Mouse (Mus musculus) mature B cell (primary cell): Measurements from ENCODE around the gene Alox8.

Experiments
- in situ Hi-C: fragments of 300-500 bp; cut with MboI; formaldehyde crosslinking; loops from 2 replicates; pipeline ENCODE4 v1.14.3; 2019

The Alox8 gene

DNA sequence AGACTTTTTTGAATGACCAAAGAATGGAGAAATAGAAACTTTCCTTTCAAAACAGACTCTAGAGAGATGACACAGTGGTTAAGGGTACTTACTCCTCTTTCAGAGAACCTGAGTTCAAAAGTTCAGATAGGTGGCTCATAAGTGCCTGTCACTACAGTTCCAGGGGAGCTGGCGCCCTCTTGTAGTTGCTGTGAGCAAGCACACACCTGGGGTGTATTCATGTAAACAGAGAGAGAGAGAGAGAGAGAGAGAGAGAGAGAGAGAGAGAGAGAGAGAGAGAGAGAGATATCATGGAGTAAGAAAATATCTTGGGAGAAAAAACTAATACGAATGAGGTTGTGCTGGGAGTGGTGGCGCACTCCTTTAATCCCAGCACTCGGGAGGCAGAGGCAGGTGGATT, 17.5 kb downstream of the Alox8 start:
- in situ Hi-C loops: no loop called here

DNA sequence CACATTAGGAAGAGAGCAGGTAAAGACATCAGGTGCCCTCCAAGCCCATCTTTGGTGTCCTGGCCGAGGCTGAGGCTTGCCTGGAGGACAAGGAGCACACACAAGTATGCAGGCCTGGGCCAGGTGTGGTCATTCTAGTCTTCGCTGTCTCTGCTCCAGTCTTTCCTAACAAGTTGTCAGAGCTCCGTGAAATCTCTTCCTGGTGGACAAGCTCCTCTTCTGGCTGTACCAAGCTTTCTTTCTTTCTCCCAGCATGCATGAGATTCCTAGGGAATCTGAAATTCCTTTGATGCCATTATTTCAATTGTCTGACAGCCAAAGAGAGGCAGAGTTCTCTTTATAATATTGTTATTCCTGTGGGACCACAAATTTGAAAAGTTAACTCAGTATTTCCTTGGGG, 18.1 kb downstream of the Alox8 start:
- in situ Hi-C loops: no loop called here

DNA sequence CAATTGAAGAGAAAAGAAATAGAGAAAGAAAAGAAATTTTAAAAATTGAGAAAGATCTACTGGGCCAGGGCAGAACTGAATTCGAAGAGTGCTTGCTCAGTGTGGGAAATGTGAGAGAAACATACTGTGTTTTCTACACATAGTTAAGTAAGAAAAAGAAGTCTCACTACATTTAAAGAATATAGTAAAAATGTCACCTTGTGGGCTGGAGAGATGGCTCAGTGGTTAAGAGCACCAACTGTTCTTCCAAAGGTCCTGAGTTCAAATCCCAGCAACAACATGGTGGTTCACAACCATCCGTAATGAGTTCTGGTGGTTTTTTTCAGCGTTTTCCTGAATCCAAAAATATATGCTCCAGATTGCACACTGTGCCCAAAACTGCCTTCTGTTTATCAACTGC, 19.1 kb downstream of the Alox8 start:
- in situ Hi-C loops: no loop called here

DNA sequence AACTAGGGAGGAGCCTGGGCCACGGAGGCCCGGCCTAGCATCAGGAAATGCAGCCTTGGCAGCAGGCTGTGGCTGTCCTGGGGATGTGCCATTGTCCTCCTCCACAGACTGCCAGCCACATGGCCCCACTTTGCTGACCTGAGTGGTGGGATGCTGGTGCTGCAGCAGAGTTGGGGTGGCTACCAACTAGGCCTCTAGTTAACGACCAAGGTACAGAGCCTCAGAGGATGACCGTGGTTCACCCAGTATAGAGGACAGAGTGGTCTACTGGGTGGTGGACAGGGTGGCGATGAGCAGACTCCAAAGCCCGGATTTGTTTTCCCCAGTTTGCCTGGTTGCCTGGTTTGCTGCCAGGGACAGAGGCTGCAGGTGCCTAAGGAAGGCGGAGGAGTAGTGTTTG, 22.9 kb downstream of the Alox8 start:
- in situ Hi-C loops: no loop called here

DNA sequence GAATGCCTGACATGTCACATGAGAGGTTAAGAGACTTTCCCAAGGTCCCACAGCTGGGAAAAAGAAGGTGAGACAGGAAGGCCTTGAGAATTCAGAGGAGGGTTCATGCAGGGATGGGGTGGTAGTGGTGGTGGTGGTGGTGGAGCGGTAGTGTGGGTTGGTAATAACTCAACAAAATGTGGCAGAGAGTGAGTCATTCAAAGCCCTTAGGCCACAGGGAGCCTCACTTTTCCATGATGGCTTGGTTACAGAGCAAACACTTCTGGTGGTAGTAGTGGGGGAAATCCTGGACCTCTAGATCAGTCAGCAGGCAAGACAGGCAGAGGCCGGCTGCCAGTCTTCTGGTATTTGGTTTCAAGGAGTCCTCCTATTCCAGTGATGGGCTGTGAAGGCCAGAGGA, 25.0 kb downstream of the Alox8 start:
- in situ Hi-C loops: no loop called here

DNA sequence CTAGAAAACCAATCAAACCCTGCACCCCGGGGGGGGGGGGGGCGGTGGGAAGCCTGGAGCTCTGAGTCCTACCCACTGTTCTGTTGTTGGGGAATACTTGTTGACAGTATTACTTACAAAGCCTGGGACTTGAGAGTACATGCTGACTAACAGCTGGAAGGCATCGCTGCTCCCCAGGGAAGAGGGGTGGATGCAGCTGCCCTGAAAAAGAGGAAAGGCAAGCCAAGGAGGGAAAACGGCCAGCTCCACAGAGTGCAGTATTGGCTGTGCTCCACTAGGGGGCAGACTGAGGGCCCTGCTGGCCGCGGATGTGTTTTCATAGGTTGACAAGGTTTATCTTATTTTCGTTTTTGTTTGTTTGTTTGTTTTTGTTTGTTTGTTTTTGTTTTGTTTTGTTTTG, 26.0 kb downstream of the Alox8 start:
- in situ Hi-C loops: no loop called here

DNA sequence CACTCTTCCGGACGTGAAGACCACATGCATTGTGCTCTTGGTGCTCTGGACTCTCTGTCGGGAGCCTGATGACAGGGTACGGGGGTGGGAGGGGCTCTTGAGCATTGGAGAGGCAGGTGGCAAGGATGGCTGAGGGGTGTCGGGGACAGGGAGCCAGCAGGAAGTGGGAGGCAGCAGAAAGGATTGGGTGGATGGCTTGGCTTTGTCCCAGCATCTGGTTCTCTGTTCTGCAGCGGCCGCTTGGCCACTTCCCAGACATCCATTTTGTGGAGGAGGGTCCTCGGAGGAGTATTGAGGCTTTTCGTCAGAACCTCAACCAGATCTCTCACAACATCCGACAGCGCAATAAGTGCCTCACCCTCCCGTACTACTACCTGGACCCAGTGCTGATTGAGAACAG, 28.3 kb downstream of the Alox8 start:
- in situ Hi-C loops: no loop called here

DNA sequence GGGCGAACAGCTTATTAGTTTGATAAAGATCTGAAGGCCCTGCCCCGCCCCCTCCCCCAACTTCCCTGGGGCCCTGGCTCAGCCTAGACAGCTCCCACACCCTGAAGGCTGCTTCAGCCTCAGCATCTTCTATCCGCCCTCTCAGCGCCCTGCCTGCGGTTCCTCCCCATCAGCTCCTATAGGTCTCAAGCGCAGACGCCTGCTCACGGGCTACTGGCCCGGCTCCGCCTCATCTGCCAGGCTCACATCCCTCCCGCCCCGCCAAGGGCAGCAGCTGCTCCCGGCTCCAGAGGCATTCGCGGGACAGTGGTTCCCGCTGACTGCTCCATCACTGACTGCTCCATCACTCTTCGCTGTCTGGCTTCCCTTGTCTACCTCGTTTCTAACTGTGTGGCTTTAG, 40.8 kb downstream of the Alox8 start, which contains the start of gene Alox12b:
Gene Alox12b, plus strand, starts transcription at position 190 of the 400 bp plus-strand sequence.
- in situ Hi-C loops: no loop called here

DNA sequence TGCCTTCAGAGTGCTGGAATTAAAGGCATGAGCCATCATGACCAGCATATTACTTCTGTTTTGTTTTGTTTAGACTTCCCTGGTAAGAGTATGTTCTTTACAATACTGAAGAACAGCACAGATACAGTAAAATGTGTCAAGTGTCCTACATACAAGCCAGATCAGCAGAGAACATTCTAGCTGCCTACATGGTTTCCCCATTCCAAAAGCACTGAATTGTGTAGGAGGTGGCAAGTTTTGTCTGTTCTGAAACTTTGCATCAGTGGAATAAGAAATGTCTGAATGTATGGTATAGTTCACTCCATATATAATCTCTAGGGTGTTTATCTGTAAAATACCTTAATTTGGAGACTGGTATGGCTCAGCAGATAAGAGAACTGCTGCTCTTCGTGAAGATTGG, 42.3 kb downstream of the Alox8 start:
- in situ Hi-C loops: no loop called here

DNA sequence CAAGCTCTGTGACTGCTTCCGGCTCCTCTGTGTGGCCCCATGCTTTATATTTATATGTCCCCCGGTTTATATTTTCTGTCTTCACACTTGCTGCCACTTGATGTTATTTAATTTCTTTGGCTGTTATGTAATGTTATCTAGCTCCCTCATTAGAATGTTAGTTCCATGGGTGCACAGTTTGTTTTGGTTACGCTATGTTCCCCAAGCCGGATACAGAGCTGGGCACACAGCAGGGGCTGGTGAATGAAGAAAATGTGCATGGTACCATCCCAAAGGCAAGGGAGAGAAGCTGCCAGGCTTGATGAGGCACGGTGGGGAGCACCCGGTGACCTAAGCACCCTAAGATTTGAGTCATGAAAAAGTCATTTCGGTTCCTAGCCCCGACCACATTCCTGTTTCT, 43.8 kb downstream of the Alox8 start:
- in situ Hi-C loops: no loop called here

DNA sequence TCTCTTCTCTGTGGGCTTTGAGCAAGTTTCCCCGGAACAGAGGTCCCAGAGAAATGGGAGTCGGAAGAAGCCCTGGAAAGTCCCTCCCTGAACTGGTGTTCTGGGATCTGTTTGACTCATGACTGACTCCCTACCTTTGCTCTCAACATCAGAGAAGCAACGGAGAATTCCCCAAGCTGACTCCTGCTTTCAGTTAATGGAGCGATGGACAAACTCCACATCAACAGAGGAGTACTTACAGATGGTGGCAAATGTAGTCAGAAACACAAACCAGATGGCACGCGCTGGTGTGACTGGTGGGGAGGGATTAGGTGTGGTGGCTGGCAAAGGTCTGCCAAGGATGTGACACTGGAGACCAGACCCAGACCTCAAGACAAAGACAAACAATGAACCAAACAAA, 46.6 kb downstream of the Alox8 start:
- in situ Hi-C loops: no loop called here

DNA sequence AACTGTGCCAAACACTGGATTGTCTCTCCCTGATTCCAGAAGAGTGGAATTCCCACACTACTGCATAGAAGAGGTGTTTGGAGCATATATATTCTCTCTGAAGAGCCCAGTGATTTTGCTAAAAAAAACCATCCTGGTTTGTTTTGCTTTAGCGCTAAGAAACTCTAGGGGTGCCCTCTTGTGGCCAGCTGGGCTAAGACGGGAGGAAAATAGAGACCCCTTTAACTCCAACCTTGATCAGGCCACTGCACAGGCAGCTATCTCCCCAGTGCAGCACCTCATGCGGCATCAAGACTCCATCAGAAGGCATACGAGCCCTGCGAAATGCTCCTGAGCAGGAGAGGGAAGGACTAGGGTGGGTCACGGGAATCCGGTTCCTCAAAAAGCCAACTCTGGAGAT, 47.2 kb downstream of the Alox8 start:
- in situ Hi-C loops: no loop called here

DNA sequence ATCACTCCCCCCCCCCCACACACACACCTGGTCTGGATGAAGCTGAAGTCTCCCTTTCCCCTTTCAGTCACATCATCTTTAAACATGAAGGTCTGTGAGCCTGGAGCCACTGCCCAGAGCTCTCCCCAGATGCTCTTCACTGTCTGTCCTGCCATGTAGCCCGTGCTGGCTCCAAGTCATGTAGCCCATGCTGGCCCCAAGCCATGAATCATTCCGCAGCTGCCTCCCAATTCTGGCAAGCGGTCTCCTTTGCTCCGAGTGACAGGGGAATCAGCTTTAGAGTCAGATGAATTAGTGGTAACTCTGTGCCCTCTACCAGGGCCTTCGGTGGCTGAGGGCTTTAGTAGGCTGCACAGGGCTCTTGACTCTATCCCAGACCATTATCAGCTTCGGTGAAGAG, 47.9 kb downstream of the Alox8 start:
- in situ Hi-C loops: no loop called here

DNA sequence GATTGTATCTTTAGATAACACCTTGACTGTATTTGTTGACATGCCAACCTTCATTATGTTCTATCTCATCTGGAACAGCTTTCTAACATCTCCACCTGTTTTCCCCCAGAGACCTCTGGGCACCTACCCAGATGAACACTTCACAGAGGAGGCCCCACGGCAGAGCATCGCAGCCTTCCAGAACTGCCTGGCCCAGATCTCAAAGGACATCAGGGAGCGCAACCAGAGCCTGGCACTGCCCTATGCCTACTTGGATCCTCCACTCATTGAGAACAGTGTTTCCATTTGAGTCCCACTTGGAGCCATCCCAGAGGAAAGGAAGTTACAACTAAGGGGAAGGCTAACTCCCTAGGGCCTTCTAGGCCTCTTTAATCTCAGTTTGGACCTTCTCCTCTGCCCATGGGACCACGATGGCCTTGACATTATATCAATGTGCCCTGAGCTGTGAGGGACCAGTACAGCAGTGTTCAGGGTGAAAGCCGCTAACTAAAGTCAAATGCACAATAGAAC, 49.1 kb downstream of the Alox8 start:
- in situ Hi-C loops: no loop called here

DNA sequence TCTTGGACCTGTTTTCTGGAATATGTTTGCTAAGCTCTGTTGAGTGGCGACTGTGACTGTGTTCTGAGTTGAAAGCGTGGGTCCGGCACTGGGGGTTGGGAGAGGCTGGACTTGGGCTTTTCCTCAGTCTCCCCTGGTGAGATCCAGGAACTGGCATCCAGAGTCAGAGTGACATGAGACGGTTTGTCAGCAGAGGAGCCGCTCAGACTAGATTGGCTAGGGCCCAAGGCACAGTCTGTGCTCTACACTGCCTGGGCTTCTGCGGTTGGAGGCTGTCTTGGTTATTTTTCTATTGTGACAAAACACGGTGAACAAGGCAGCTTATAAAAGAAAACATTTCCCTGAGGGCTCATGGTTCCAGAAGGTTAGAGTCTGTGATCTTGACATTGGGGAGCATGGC, 50.1 kb downstream of the Alox8 start:
- in situ Hi-C loops: no loop called here

DNA sequence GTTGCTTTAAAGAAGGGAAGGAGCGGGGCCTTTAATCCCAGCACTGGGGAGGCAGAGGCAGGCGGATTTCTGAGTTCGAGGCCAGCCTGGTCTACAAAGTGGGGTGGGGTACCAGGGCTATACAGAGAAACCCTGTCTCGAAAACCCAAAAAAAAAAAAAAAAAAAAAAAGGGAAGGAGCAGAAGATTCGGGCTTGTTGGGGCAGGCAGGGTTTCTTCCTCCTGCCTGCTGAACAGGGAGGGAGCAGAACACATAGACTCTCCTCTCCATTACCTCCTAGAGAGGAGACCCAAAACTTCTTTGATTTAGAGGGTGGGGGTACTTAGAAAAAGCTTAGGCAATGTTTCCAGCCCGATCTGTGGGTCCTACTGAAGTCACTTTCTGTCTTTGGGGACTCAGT, 62.3 kb downstream of the Alox8 start:
- in situ Hi-C loops: no loop called here

DNA sequence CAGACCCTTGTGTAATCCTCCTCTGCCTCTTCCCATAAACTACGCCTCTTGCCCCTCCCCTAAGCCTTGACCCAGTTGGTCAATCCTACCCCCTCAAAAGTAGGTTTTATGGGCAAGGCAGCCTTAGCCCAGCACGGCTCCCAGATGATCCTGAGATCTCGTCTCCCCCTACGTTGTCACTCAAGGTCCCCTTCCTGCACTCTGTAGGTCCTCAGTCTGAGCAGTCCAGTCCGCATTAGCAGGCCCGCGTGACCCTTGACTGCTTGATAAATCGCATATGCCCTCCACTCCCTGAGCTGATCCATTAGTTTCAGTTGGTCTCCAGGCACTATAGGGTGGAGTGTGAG, 63.0 kb downstream of the Alox8 start:
- in situ Hi-C loops: no loop called here
